17 mouse cellular contexts compared by ENCODE assay signal in the genomic region with DNA sequence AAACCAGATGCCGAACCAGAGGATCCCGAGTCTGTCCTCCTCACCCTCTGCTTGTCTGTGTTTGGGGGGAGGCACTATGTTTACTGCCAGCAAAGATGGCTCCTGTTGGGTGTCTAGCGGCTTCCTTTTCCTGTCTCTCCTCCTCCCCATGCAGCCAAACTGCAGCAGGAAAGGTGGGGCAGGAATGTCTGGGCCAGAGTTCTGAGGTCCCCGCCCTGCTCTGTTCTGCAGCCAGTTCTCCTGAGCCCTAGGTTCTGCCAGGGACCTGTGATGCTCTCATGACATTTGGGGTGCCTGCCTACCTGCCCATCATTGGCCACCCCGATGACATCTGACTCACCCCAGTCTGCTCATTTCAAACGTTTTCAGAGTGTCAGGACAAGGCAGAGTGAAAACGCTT. TPM values are rescaled to one million over a fixed set of nuclear protein-coding genes. Genes with fewer than 3 reads are reported as not detected.
DNase-seq lines count a peak whose midpoint lies in the region; ATAC-seq and TF ChIP-seq lines count a peak whose summit lies in the region.
"Had no signal": no experiment of that assay in that cellular context is flagged by ENCODE, and none has a peak within 500 bp of the region (broad histone marks: within the 10 kb centered on the region; RNA-seq: fewer than 3 reads in every experiment).

No protein-coding gene starts in this region.

- H3K9me3 ChIP-seq in hindbrain, postnatal 0 days (ENCODE audit: low read length) = no peaks in the 10 kb centered on the region
- no peaks in the 10 kb centered on the region for H3K9me3 ChIP-seq in hindbrain, embryonic 13.5 days
- no peaks in the 10 kb centered on the region for H3K9me3 ChIP-seq in lung, postnatal 0 days (ENCODE audit: low read length)
- H3K9me3 ChIP-seq in hindbrain, embryonic 14.5 days (ENCODE audit: control insufficient read depth, low read length) = no peaks in the 10 kb centered on the region
- no peaks in the 10 kb centered on the region for H3K9me3 ChIP-seq in forebrain, embryonic 13.5 days (replicated peaks)
- H3K9me3 ChIP-seq: embryonic facial prominence, embryonic 15.5 days; liver, embryonic 12.5 days had no signal

- 0 out of 2 replicates have a peak overlapping the region, but pooled peaks have one; percentile 5 for H3K4me2 ChIP-seq in hindbrain, postnatal 0 days (ENCODE audit: low read depth, low read length)
- H3K4me2 ChIP-seq in hindbrain, embryonic 13.5 days = no peak overlapping the region
- H3K4me2 ChIP-seq in lung, postnatal 0 days (replicated peaks; ENCODE audit: low read depth, low read length) = peak overlapping the region; percentile 83
- no peak overlapping the region for H3K4me2 ChIP-seq in hindbrain, embryonic 14.5 days (replicated peaks)
- no peak overlapping the region for H3K4me2 ChIP-seq in forebrain, embryonic 13.5 days
- H3K4me2 ChIP-seq: liver, embryonic 12.5 days; midbrain, embryonic 11.5 days had no signal

- no peak for TF ChIP-seq CTCF in hindbrain, postnatal 0 days (IDR thresholded peaks at IDR 0.05; ENCODE audit: low read depth)
- TF ChIP-seq CTCF in lung, postnatal 0 days (IDR thresholded peaks at IDR 0.05) = no peak

- no peak overlapping the region for H3K9ac ChIP-seq in hindbrain, postnatal 0 days (replicated peaks; ENCODE audit: low read length)
- H3K9ac ChIP-seq in hindbrain, embryonic 13.5 days = no peak overlapping the region
- H3K9ac ChIP-seq in lung, postnatal 0 days (replicated peaks; ENCODE audit: low read depth) = no peak overlapping the region
- no peak overlapping the region for H3K9ac ChIP-seq in hindbrain, embryonic 14.5 days
- no peak overlapping the region for H3K9ac ChIP-seq in forebrain, embryonic 13.5 days
- H3K9ac ChIP-seq: embryonic facial prominence, embryonic 15.5 days; liver, embryonic 12.5 days had no signal

- H3K4me3 ChIP-seq in hindbrain, postnatal 0 days (ENCODE audit: low read length) = no peak overlapping the region
- no peak overlapping the region for H3K4me3 ChIP-seq in hindbrain, embryonic 13.5 days
- no peak overlapping the region for H3K4me3 ChIP-seq in lung, postnatal 0 days (ENCODE audit: low read depth, low read length)
- H3K4me3 ChIP-seq in hindbrain, embryonic 14.5 days (replicated peaks; ENCODE audit: low read length) = no peak overlapping the region
- H3K4me3 ChIP-seq in forebrain, embryonic 13.5 days = no peak overlapping the region
- H3K4me3 ChIP-seq: embryonic facial prominence, embryonic 15.5 days; liver, embryonic 12.5 days had no signal

- no peak overlapping the region for H3K27ac ChIP-seq in hindbrain, postnatal 0 days
- no peak overlapping the region for H3K27ac ChIP-seq in hindbrain, embryonic 13.5 days
- peak overlapping the region; percentile 91 for H3K27ac ChIP-seq in lung, postnatal 0 days (ENCODE audit: low read length)
- no peak overlapping the region for H3K27ac ChIP-seq in hindbrain, embryonic 14.5 days
- no peak overlapping the region for H3K27ac ChIP-seq in forebrain, embryonic 13.5 days
- H3K27ac ChIP-seq: embryonic facial prominence, embryonic 15.5 days; liver, embryonic 12.5 days had no signal

- 79% methylated on average over 7 of the region's 7 CpGs for WGBS in hindbrain, postnatal 0 days
- WGBS in hindbrain, embryonic 13.5 days = 76% methylated on average over 7 of the region's 7 CpGs
- 46% methylated on average over 7 of the region's 7 CpGs for WGBS in lung, postnatal 0 days
- 77% methylated on average over 7 of the region's 7 CpGs for WGBS in hindbrain, embryonic 14.5 days
- WGBS in forebrain, embryonic 13.5 days = 76% methylated on average over 7 of the region's 7 CpGs

- no peaks in the 10 kb centered on the region for H3K36me3 ChIP-seq in hindbrain, postnatal 0 days (ENCODE audit: insufficient read depth, low read length)
- H3K36me3 ChIP-seq in hindbrain, embryonic 13.5 days = no peaks in the 10 kb centered on the region
- H3K36me3 ChIP-seq in lung, postnatal 0 days (ENCODE audit: insufficient read depth, low read length) = no peaks in the 10 kb centered on the region
- H3K36me3 ChIP-seq in hindbrain, embryonic 14.5 days (replicated peaks; ENCODE audit: control insufficient read depth, insufficient read depth) = no peaks in the 10 kb centered on the region
- H3K36me3 ChIP-seq in forebrain, embryonic 13.5 days (ENCODE audit: poor library complexity, severe bottlenecking) = no peaks in the 10 kb centered on the region
- H3K36me3 ChIP-seq: embryonic facial prominence, embryonic 15.5 days; liver, embryonic 12.5 days had no signal

- no peak for DNase-seq in hindbrain, postnatal 0 days (ENCODE audit: low spot score)
- peak; percentile 35 to 39 for DNase-seq in adrenal gland, postnatal 36 days
- DNase-seq in heart, postnatal 4 days = peak; percentile 37
- peak; percentile 67 for DNase-seq in lung, postnatal 0 days (ENCODE audit: low spot score)
- DNase-seq in hindbrain, embryonic 14.5 days (ENCODE audit: low spot score) = no peak
- DNase-seq in gastrocnemius, postnatal 4 days (ENCODE audit: low spot score in 2 of 2) = no peak
- DNase-seq: cerebellum, postnatal 25 days; right cerebral cortex, postnatal 14 days had no signal

- H3K27me3 ChIP-seq in hindbrain, postnatal 0 days (ENCODE audit: insufficient read depth, low read length) = no peaks in the 10 kb centered on the region
- H3K27me3 ChIP-seq in hindbrain, embryonic 13.5 days = peaks cover 64% of the 10 kb centered on the region
- no peaks in the 10 kb centered on the region for H3K27me3 ChIP-seq in lung, postnatal 0 days (replicated peaks; ENCODE audit: insufficient read depth, low read length)
- peaks cover 33% of the 10 kb centered on the region for H3K27me3 ChIP-seq in hindbrain, embryonic 14.5 days (ENCODE audit: control insufficient read depth, insufficient read depth, low read length)
- peaks cover 51% of the 10 kb centered on the region for H3K27me3 ChIP-seq in forebrain, embryonic 13.5 days

- H3K4me1 ChIP-seq in hindbrain, postnatal 0 days (ENCODE audit: insufficient read depth, low read length) = peaks cover 7% of the 10 kb centered on the region; the same call in 1 of the 2 replicates
- peaks cover 20% of the 10 kb centered on the region for H3K4me1 ChIP-seq in hindbrain, embryonic 13.5 days (replicated peaks)
- H3K4me1 ChIP-seq in lung, postnatal 0 days (ENCODE audit: insufficient read depth, low read depth, low read length) = peaks cover 11% of the 10 kb centered on the region; the same call in 1 of the 2 replicates
- 0 out of 2 replicates have a peak, but pooled peaks cover 12% of the 10 kb centered on the region for H3K4me1 ChIP-seq in hindbrain, embryonic 14.5 days (replicated peaks; ENCODE audit: control insufficient read depth, insufficient read depth, low read length)
- H3K4me1 ChIP-seq in forebrain, embryonic 13.5 days = peaks cover 13% of the 10 kb centered on the region

- no peak for ATAC-seq in hindbrain, postnatal 0 days
- ATAC-seq in hindbrain, embryonic 13.5 days (ENCODE audit: low FRiP score) = no peak
- peak; percentile 20; the same call in 1 of the 2 replicates for ATAC-seq in lung, postnatal 0 days
- ATAC-seq in hindbrain, embryonic 14.5 days (ENCODE audit: low FRiP score) = no peak
- ATAC-seq in forebrain, embryonic 13.5 days = no peak
- ATAC-seq: liver, embryonic 12.5 days had no signal

- peak; percentile 66; the same call in 1 of the 2 replicates for TF ChIP-seq EP300 in lung, postnatal 0 days (IDR thresholded peaks at IDR 0.05)

RNA-seq across cellular contexts. Expression of a gene that starts 2.0 kb away (rescaled TPM):
- total RNA-seq in hindbrain, postnatal 0 days (2014; rRNA removed) = 5.7 and 6.8 TPM in 2 replicates
- polyA plus RNA-seq in hindbrain, postnatal 0 days (2015; fragmentation: Nextera tagmentation; extraction: Ambion mirVana) = 6.2 and 7.1 TPM in 2 replicates
- polyA plus RNA-seq in hindbrain, embryonic 13.5 days (2015; fragmentation: Nextera tagmentation; extraction: Ambion mirVana) = 1.2 and 1.4 TPM in 2 replicates
- 1 to 10 TPM; 2.0 to 3.0 TPM for total RNA-seq in adrenal gland, postnatal 36 days (2021)
- under 1 TPM; 0.43 to 0.45 TPM for total RNA-seq in heart, postnatal 4 days (2021)
- polyA plus RNA-seq in lung, postnatal 0 days (2015; fragmentation: Nextera tagmentation; extraction: Ambion mirVana) = 3.6 and 4.0 TPM in 2 replicates
- polyA plus RNA-seq in hindbrain, embryonic 14.5 days (2014; fragmentation: Nextera tagmentation; extraction: Ambion mirVana) = 2.3 and 2.4 TPM in 2 replicates
- polyA plus RNA-seq in forebrain, embryonic 13.5 days (2015; fragmentation: Nextera tagmentation; extraction: Ambion mirVana) = 0.16 and 0.22 TPM in 2 replicates
- total RNA-seq in gastrocnemius, postnatal 4 days (2021) = under 1 TPM; 0.47 to 0.60 TPM

RNA-seq across cellular contexts. Expression of a gene that starts 2.3 kb away (rescaled TPM):
- total RNA-seq in hindbrain, postnatal 0 days (2014; rRNA removed) = 10.7 and 16.3 TPM in 2 replicates
- polyA plus RNA-seq in hindbrain, postnatal 0 days (2015; fragmentation: Nextera tagmentation; extraction: Ambion mirVana) = 2.2 and 2.5 TPM in 2 replicates
- polyA plus RNA-seq in hindbrain, embryonic 13.5 days (2015; fragmentation: Nextera tagmentation; extraction: Ambion mirVana) = 0.90 and 1.5 TPM in 2 replicates
- 10 to 100 TPM; 12.4 to 16.0 TPM for total RNA-seq in adrenal gland, postnatal 36 days (2021)
- total RNA-seq in heart, postnatal 4 days (2021) = 10 to 100 TPM; 14.4 to 16.3 TPM
- polyA plus RNA-seq in lung, postnatal 0 days (2015; fragmentation: Nextera tagmentation; extraction: Ambion mirVana) = 13.5 and 14.4 TPM in 2 replicates
- polyA plus RNA-seq in hindbrain, embryonic 14.5 days (2014; fragmentation: Nextera tagmentation; extraction: Ambion mirVana) = 1.4 and 1.9 TPM in 2 replicates
- 0.62 and 0.90 TPM in 2 replicates for polyA plus RNA-seq in forebrain, embryonic 13.5 days (2015; fragmentation: Nextera tagmentation; extraction: Ambion mirVana)
- 1 to 10 TPM; 5.8 to 6.6 TPM for total RNA-seq in gastrocnemius, postnatal 4 days (2021)

RNA-seq across cellular contexts. Expression of a gene that starts 24.2 kb away (rescaled TPM):
- 1.2 TPM in 2 replicates for total RNA-seq in hindbrain, postnatal 0 days (2014; rRNA removed)
- polyA plus RNA-seq in hindbrain, postnatal 0 days (2015; fragmentation: Nextera tagmentation; extraction: Ambion mirVana) = 1.4 and 1.7 TPM in 2 replicates
- 0.18 and 0.19 TPM in 2 replicates for polyA plus RNA-seq in hindbrain, embryonic 13.5 days (2015; fragmentation: Nextera tagmentation; extraction: Ambion mirVana)
- total RNA-seq in adrenal gland, postnatal 36 days (2021) = not detected
- not detected for total RNA-seq in heart, postnatal 4 days (2021)
- polyA plus RNA-seq in lung, postnatal 0 days (2015; fragmentation: Nextera tagmentation; extraction: Ambion mirVana) = 0.14 and 0.20 TPM in 2 replicates
- 0.31 TPM in 1 of 2 replicates, not detected in the other for polyA plus RNA-seq in hindbrain, embryonic 14.5 days (2014; fragmentation: Nextera tagmentation; extraction: Ambion mirVana)
- 0.11 and 0.15 TPM in 2 replicates for polyA plus RNA-seq in forebrain, embryonic 13.5 days (2015; fragmentation: Nextera tagmentation; extraction: Ambion mirVana)
- total RNA-seq in gastrocnemius, postnatal 4 days (2021) = not detected
- total RNA-seq: gastrocnemius, adult 8-10 months had no signal

RNA-seq across cellular contexts. Expression of a gene that starts 34.7 kb away (rescaled TPM):
- not detected in 2 replicates for total RNA-seq in hindbrain, postnatal 0 days (2014; rRNA removed)
- not detected in 2 replicates for polyA plus RNA-seq in hindbrain, postnatal 0 days (2015; fragmentation: Nextera tagmentation; extraction: Ambion mirVana)
- not detected in 2 replicates for polyA plus RNA-seq in hindbrain, embryonic 13.5 days (2015; fragmentation: Nextera tagmentation; extraction: Ambion mirVana)
- not detected for total RNA-seq in adrenal gland, postnatal 36 days (2021)
- total RNA-seq in heart, postnatal 4 days (2021) = not detected
- polyA plus RNA-seq in lung, postnatal 0 days (2015; fragmentation: Nextera tagmentation; extraction: Ambion mirVana) = not detected in 2 replicates
- not detected in 2 replicates for polyA plus RNA-seq in hindbrain, embryonic 14.5 days (2014; fragmentation: Nextera tagmentation; extraction: Ambion mirVana)
- polyA plus RNA-seq in forebrain, embryonic 13.5 days (2015; fragmentation: Nextera tagmentation; extraction: Ambion mirVana) = not detected in 2 replicates
- total RNA-seq in gastrocnemius, postnatal 4 days (2021) = 1 to 10 TPM; 1.8 to 2.5 TPM
- total RNA-seq: left cerebral cortex, adult 8-10 months had no signal
- polyA plus RNA-seq: embryonic facial prominence, embryonic 15.5 days; liver, embryonic 12.5 days; midbrain, embryonic 11.5 days; neural tube, embryonic 14.5 days; testis, adult 2 months had no signal

RNA-seq across cellular contexts. Expression of a gene that starts 37.6 kb away (rescaled TPM):
- not detected in 2 replicates for total RNA-seq in hindbrain, postnatal 0 days (2014; rRNA removed)
- polyA plus RNA-seq in hindbrain, postnatal 0 days (2015; fragmentation: Nextera tagmentation; extraction: Ambion mirVana) = not detected in 2 replicates
- polyA plus RNA-seq in hindbrain, embryonic 13.5 days (2015; fragmentation: Nextera tagmentation; extraction: Ambion mirVana) = not detected in 2 replicates
- not detected for total RNA-seq in adrenal gland, postnatal 36 days (2021)
- total RNA-seq in heart, postnatal 4 days (2021) = not detected
- not detected in 2 replicates for polyA plus RNA-seq in lung, postnatal 0 days (2015; fragmentation: Nextera tagmentation; extraction: Ambion mirVana)
- polyA plus RNA-seq in hindbrain, embryonic 14.5 days (2014; fragmentation: Nextera tagmentation; extraction: Ambion mirVana) = not detected in 2 replicates
- not detected in 2 replicates for polyA plus RNA-seq in forebrain, embryonic 13.5 days (2015; fragmentation: Nextera tagmentation; extraction: Ambion mirVana)
- total RNA-seq in gastrocnemius, postnatal 4 days (2021) = not detected
- total RNA-seq: gastrocnemius, adult 8-10 months; left cerebral cortex, adult 8-10 months had no signal
- polyA plus RNA-seq: embryonic facial prominence, embryonic 15.5 days; liver, embryonic 12.5 days; neural tube, embryonic 14.5 days had no signal

Comparison
In these comparisons a context has a peak if more than half of its experiments do, and no peak if none do; other contexts are left out.
1. H3K4me2 ChIP-seq: peak in hindbrain, postnatal 0 days (single experiment) and lung, postnatal 0 days (single experiment); none in hindbrain, embryonic 13.5 days (single experiment), hindbrain, embryonic 14.5 days (single experiment) and forebrain, embryonic 13.5 days (single experiment).
2. DNase-seq: peak in adrenal gland, postnatal 36 days (2 of 2), heart, postnatal 4 days (single experiment) and lung, postnatal 0 days (single experiment); none in hindbrain, postnatal 0 days (single experiment), hindbrain, embryonic 14.5 days (single experiment) and gastrocnemius, postnatal 4 days (0 of 2).